Mouse (Mus musculus) small intestine, adult 2 months (tissue): Measurements from ENCODE around the gene Dnajc22. TPM values are rescaled to one million over a fixed set of nuclear protein-coding genes. Genes with fewer than 3 reads are reported as not detected.

Source experiments
- H3K27ac ChIP-seq: fragments of 200-500 bp; 2 replicates; pipeline ENCODE4 v1.5.1; 2012; ENCODE audit warnings: low read depth, low read length, control low read depth, inconsistent platforms; ENCODE audit not compliant: insufficient read depth
- H3K27me3 ChIP-seq: fragments of 200-500 bp; 2 replicates; pipeline ENCODE4 v1.6.1; 2012; ENCODE audit warnings: mild to moderate bottlenecking, moderate library complexity, low read length, inconsistent platforms; ENCODE audit not compliant: control insufficient read depth, insufficient read depth
- H3K36me3 ChIP-seq: fragments of 200-500 bp; 2 replicates; pipeline ENCODE4 v1.6.1; 2012; ENCODE audit warnings: mild to moderate bottlenecking, low read length, control low read depth, inconsistent platforms; ENCODE audit not compliant: control insufficient read depth, insufficient read depth
- H3K4me1 ChIP-seq: fragments of 200-500 bp; 2 replicates; pipeline ENCODE4 v1.6.1; 2012; ENCODE audit warnings: low read length, inconsistent platforms, mixed read lengths; ENCODE audit not compliant: control insufficient read depth, insufficient read depth, insufficient read length
- H3K4me3 ChIP-seq: fragments of 200-500 bp; 2 replicates; pipeline ENCODE4 v1.5.1; 2012; ENCODE audit warnings: low read depth, mild to moderate bottlenecking, control low read depth, inconsistent platforms, low read length, moderate library complexity
- CTCF ChIP-seq: fragments of 200-500 bp; IDR thresholded peaks from 2 replicates; pipeline ENCODE4 v1.5.1; 2012; ENCODE audit warnings: low read depth, mild to moderate bottlenecking, control low read depth, inconsistent platforms, low read length, moderate library complexity, mixed read lengths; ENCODE audit not compliant: insufficient replicate concordance, insufficient read length; ENCODE audit errors: extremely low read depth
- POLR2A ChIP-seq: fragments of 200-500 bp; IDR thresholded peaks from 2 replicates; pipeline ENCODE4 v1.6.1; 2012; ENCODE audit warnings: low read depth, mild to moderate bottlenecking, control low read depth, inconsistent platforms, low read length, moderate library complexity
- WGBS: fragments of 180-500 bp; shearing (Covaris S2); methylation state at CpG from one replicate; pipeline ENCODE4 v1.1.7; 2018; 5-methylcytosine and 5-hydroxymethylcytosine counted together
- polyA plus RNA-seq: library from polyadenylated mRNA; depleted of rRNA; stranded (reverse); fragments of >200 nt; gene quantifications from 2 replicates; pipeline ENCODE4 v1.2.3, GENCODE M21; 2012

Gene Dnajc22
- polyA plus RNA-seq, 1 experiment = 43.2 TPM

GRCm38 (mm10) chr15:99095356-99095755 is 2.4 kb downstream of the Dnajc22 start:
- Histone ChIP-seq H3K27me3 (peaks cover 60% of the 10 kb centered on the region), H3K4me1 (peaks cover 15% of the 10 kb centered on the region), H3K4me3 (no peak overlapping the region), H3K27ac (no peak overlapping the region), H3K36me3 (no peaks in the 10 kb centered on the region)
- TF ChIP-seq CTCF (no peak), POLR2A (no peak)
- WGBS = 47% methylated on average over 6 of the region's 6 CpGs

GRCm38 (mm10) chr15:99096061-99096793 is 3.3 kb downstream of the Dnajc22 start:
- peak overlapping the region; percentile 47 for H3K4me3 ChIP-seq
- peaks cover 60% of the 10 kb centered on the region for H3K27me3 ChIP-seq
- H3K4me1 ChIP-seq = peaks cover 16% of the 10 kb centered on the region
- TF ChIP-seq CTCF (no peak), POLR2A (no peak)
- WGBS = 15% methylated on average over 24 of the region's 24 CpGs
- no peak overlapping the region for H3K27ac ChIP-seq
- peaks cover 6% of the 10 kb centered on the region; the same call in 1 of the 2 replicates for H3K36me3 ChIP-seq

- H3K4me3 ChIP-seq = peak overlapping the region; percentile 47
- H3K27ac ChIP-seq = no peak overlapping the region
- H3K27me3 ChIP-seq = peaks cover 60% of the 10 kb centered on the region
- H3K36me3 ChIP-seq = peaks cover 9% of the 10 kb centered on the region
- under 1% methylated on average over 58 of the region's 58 CpGs for WGBS
- peaks cover 17% of the 10 kb centered on the region for H3K4me1 ChIP-seq
- no peak for TF ChIP-seq POLR2A
These were observed 4.0 kb downstream of the Dnajc22 start for GRCm38 (mm10) chr15:99096831-99097500.

- Histone ChIP-seq H3K27ac (no peak overlapping the region), H3K4me3 (peak overlapping the region; percentile 78), H3K36me3 (peaks cover 9% of the 10 kb centered on the region), H3K27me3 (peaks cover 57% of the 10 kb centered on the region), H3K4me1 (peaks cover 17% of the 10 kb centered on the region)
- TF ChIP-seq POLR2A (no peak), CTCF (no peak)
- WGBS = 2% methylated on average over 39 of the region's 39 CpGs
These were observed 5.0 kb downstream of the Dnajc22 start for GRCm38 (mm10) chr15:99097840-99098492.

GRCm38 (mm10) chr15:99098493-99098861 is 5.5 kb downstream of the Dnajc22 start:
- Histone ChIP-seq H3K27me3 (peaks cover 52% of the 10 kb centered on the region), H3K4me1 (peaks cover 16% of the 10 kb centered on the region), H3K27ac (peak overlapping the region; percentile 93; the same call in 1 of the 2 replicates), H3K4me3 (peak overlapping the region; percentile 78), H3K36me3 (peaks cover 9% of the 10 kb centered on the region)
- WGBS = 4% methylated on average over 9 of the region's 9 CpGs
- TF ChIP-seq POLR2A (no peak), CTCF (no peak)

- Histone ChIP-seq H3K4me1 (peaks cover 14% of the 10 kb centered on the region), H3K27me3 (peaks cover 46% of the 10 kb centered on the region), H3K36me3 (peaks cover 14% of the 10 kb centered on the region), H3K27ac (peak overlapping the region; percentile 93), H3K4me3 (peak overlapping the region; percentile 78)
- TF ChIP-seq POLR2A = no peak; the same call in 1 of the 2 replicates
- TF ChIP-seq CTCF = peak; percentile 92; the same call in 1 of the 2 replicates
- WGBS = 2% methylated on average over 15 of the region's 15 CpGs
These were observed 6.2 kb downstream of the Dnajc22 start for GRCm38 (mm10) chr15:99099139-99099556.

- peaks cover 40% of the 10 kb centered on the region for H3K27me3 ChIP-seq
- H3K36me3 ChIP-seq = peaks cover 16% of the 10 kb centered on the region
- peak overlapping the region; percentile 93; the same call in 1 of the 2 replicates for H3K27ac ChIP-seq
- whole genome bisulfite sequencing = 18% methylated on average over 3 of the region's 3 CpGs
- TF ChIP-seq POLR2A (no peak), CTCF (peak; percentile 30; the same call in 1 of the 2 replicates)
- H3K4me1 ChIP-seq = peaks cover 14% of the 10 kb centered on the region
- peak overlapping the region; percentile 78 for H3K4me3 ChIP-seq
These were observed 7.0 kb downstream of the Dnajc22 start for GRCm38 (mm10) chr15:99099984-99100383.
